Mouse (Mus musculus) midbrain, postnatal 0 days (tissue): ENCODE data around the gene Nelfcd. TPM values are rescaled to one million over a fixed set of nuclear protein-coding genes. Genes with fewer than 3 reads are reported as not detected.

Experiments
- ATAC-seq: fragments of 200-750 bp; cut with Nextera tagmentation; 2 replicates; pipeline ENCODE4 v1.8.0; 2017; ENCODE audit warnings: moderate number of reproducible peaks, mild to moderate bottlenecking, moderate TSS enrichment, moderate library complexity; ENCODE audit not compliant: low FRiP score
- DNase-seq: peaks from one replicate; pipeline ENCODE4 v3.0.0-alpha.2; 2015; ENCODE audit warnings: low spot score
- H3K27ac ChIP-seq: fragments of 300-500 bp; sonication (generic); 2 replicates; pipeline ENCODE4 v1.5.1; 2014; ENCODE audit warnings: low read depth, mild to moderate bottlenecking, low read length, mixed read lengths
- H3K27me3 ChIP-seq: fragments of 300-500 bp; sonication (generic); 2 replicates; pipeline ENCODE4 v1.6.1; 2014; ENCODE audit warnings: low read length, control low read depth, mixed read lengths; ENCODE audit not compliant: insufficient read depth
- H3K36me3 ChIP-seq: fragments of 300-500 bp; sonication (generic); 2 replicates; pipeline ENCODE4 v1.6.1; 2014; ENCODE audit warnings: low read length, control low read depth, mixed read lengths; ENCODE audit not compliant: insufficient read depth
- H3K4me1 ChIP-seq: fragments of 300-500 bp; sonication (generic); 2 replicates; pipeline ENCODE4 v1.6.1; 2014; ENCODE audit warnings: mild to moderate bottlenecking, control low read depth, antibody characterized with exemption, low read length, mixed read lengths; ENCODE audit not compliant: insufficient read depth
- H3K4me2 ChIP-seq: fragments of 300-500 bp; sonication (generic); 2 replicates; pipeline ENCODE4 v1.6.1; 2014; ENCODE audit warnings: low read depth, mild to moderate bottlenecking, low read length, mixed read lengths; ENCODE audit not compliant: poor library complexity, severe bottlenecking
- H3K4me3 ChIP-seq: fragments of 300-500 bp; sonication (generic); 2 replicates; pipeline ENCODE4 v1.5.1; 2014; ENCODE audit warnings: low read depth, mild to moderate bottlenecking, low read length, moderate library complexity
- H3K9ac ChIP-seq: fragments of 300-500 bp; sonication (generic); replicated peaks from 2 replicates; pipeline ENCODE4 v1.6.1; 2014; ENCODE audit warnings: mild to moderate bottlenecking, low read length, moderate library complexity, mixed read lengths; ENCODE audit not compliant: poor library complexity, severe bottlenecking
- H3K9me3 ChIP-seq: fragments of 300-500 bp; sonication (generic); 2 replicates; pipeline ENCODE4 v1.6.1; 2016; ENCODE audit warnings: low read length, control low read depth
- CTCF ChIP-seq: IDR thresholded peaks from 2 replicates; pipeline ENCODE4 v1.5.1; 2016; ENCODE audit warnings: antibody characterized with exemption, mild to moderate bottlenecking
- WGBS: fragments of 180-500 bp; shearing (Covaris S2); extraction: QIAGEN DNeasy Blood & Tissue Kit; methylation state at CpG from one replicate; pipeline ENCODE4 v1.1.7; 2014; 5-methylcytosine and 5-hydroxymethylcytosine counted together
- polyA plus RNA-seq: library from polyadenylated mRNA; unstranded; fragments of >200 nt; fragmentation: Nextera tagmentation; extraction: Ambion mirVana; gene quantifications from 2 replicates; pipeline ENCODE4 v1.2.1, GENCODE M21; 2015
- total RNA-seq: library from RNA; depleted of rRNA; stranded (reverse); fragments of >200 nt; gene quantifications from 2 replicates; pipeline ENCODE4 v1.2.3, GENCODE M21; 2014; rRNA removed

The Nelfcd gene
- 42.7 and 52.3 TPM in 2 replicates for total RNA-seq
- polyA plus RNA-seq, result 95.7 and 96.9 TPM in 2 replicates

DNA sequence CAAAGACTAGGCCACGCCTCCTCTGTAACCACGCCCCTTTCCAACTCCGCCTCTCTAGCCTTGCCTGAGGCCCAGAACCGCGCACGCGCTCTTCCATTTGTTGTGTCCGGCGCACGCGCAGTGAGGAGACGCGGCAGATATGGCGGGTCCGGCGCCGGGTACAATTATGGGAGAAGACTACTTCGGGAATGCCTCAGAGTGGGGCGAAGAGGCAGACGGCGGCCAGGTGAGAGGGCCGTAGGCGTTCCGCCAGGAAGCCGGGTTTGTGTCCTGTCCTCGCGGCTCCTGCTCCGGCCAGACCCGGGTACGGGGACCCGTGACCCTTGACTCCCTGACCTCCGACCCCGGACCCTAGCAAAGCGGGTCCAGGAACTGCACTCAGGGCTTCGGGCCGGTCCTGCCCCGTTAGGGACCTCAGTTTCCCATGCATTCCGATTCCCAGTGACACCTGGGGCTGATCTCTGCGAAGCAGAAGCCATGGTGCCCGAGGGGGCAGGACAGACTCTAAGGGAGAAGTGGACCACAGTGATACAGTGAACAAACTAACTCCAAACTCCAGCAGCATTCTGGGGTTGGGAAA is at the start of gene Nelfcd:
Nelfcd (plus strand) TSS at position 74 of the 580 bp plus-strand sequence.
- DNase-seq, result peak; percentile 97
- peak within 1 kb of the TSS; percentile 91 for H3K4me2 ChIP-seq
- no peaks in the 10 kb centered on the region for H3K27me3 ChIP-seq
- H3K9me3 ChIP-seq, result no peaks in the 10 kb centered on the region
- no peaks in the 10 kb centered on the region for H3K36me3 ChIP-seq
- ATAC-seq, result peak; percentile 94
- WGBS, result under 1% methylated on average over 40 of the region's 40 CpGs
- no peak within 1 kb of the TSS; the same call in 1 of the 2 replicates for H3K27ac ChIP-seq
- peak within 1 kb of the TSS; percentile 53 for H3K4me3 ChIP-seq
- no peak for TF ChIP-seq CTCF
- peaks cover 8% of the 10 kb centered on the region; the same call in 1 of the 2 replicates for H3K4me1 ChIP-seq
- H3K9ac ChIP-seq, result peak within 1 kb of the TSS; percentile 54

DNA sequence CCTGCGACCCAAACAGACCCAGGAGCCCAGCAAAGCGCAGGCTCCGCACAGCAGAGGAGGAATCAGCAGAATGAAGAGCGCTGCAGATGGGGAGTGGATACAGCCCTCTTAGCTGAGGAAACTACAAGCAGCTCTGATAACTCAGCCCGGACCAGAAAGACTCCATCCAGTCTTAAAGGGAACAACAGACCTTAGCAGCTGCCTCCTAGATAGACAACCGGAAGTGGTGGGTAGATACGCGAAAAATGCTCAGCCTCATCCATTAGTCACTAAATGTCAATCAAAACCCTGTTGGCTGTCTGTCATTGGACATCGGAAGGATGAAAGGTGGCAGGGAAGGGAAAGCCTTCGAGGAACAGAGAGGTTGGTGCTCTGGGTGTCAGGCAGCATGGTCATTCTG is 49.0 kb upstream of the Nelfcd start:
- no peak overlapping the region for H3K4me2 ChIP-seq
- H3K4me1 ChIP-seq, result no peaks in the 10 kb centered on the region
- no peak for ATAC-seq
- no peak overlapping the region for H3K27ac ChIP-seq
- DNase-seq, result no peak
- no peak overlapping the region for H3K4me3 ChIP-seq
- no peak overlapping the region for H3K9ac ChIP-seq
- 87% methylated on average over 10 of the region's 10 CpGs for WGBS
- H3K9me3 ChIP-seq, result no peaks in the 10 kb centered on the region
- H3K27me3 ChIP-seq, result no peaks in the 10 kb centered on the region
- TF ChIP-seq CTCF, result no peak
- no peaks in the 10 kb centered on the region for H3K36me3 ChIP-seq

GRCm38 (mm10) chr2:174381021-174381420 is 34.6 kb upstream of the Nelfcd start:
- no peak overlapping the region for H3K4me3 ChIP-seq
- no peaks in the 10 kb centered on the region for H3K36me3 ChIP-seq
- H3K9me3 ChIP-seq, result no peaks in the 10 kb centered on the region
- WGBS, result 91% methylated on average over 9 of the region's 9 CpGs
- no peak overlapping the region for H3K9ac ChIP-seq
- H3K27ac ChIP-seq, result no peak overlapping the region
- DNase-seq (no peak), ATAC-seq (no peak)
- TF ChIP-seq CTCF, result no peak
- H3K27me3 ChIP-seq, result no peaks in the 10 kb centered on the region
- H3K4me1 ChIP-seq, result no peaks in the 10 kb centered on the region
- no peak overlapping the region for H3K4me2 ChIP-seq

DNA sequence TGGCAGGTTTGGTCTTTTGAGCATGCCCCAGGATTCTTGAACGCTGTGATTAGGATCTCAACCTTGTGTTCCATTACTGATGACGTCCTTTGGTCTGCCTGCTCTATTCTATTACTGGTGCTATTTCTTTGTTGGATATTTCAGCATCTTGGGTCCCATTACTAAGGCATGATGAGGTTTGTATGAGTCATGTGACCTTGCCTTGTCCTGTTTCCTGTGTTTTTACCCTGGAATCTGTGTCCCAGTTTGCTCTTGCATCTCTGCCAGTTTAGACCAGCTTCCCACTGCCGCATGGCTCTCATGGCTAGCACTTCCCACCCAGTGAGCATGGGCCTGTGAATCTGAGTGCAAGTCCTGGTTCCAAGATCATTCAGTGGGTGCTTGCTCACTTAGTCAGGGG is 23.7 kb upstream of the Nelfcd start:
- no peak for TF ChIP-seq CTCF
- DNase-seq (no peak), ATAC-seq (no peak)
- Histone ChIP-seq H3K27ac (no peak overlapping the region), H3K9me3 (peaks cover 4% of the 10 kb centered on the region; the same call in 1 of the 2 replicates), H3K27me3 (no peaks in the 10 kb centered on the region), H3K9ac (no peak overlapping the region), H3K36me3 (no peaks in the 10 kb centered on the region), H3K4me3 (no peak overlapping the region), H3K4me1 (no peaks in the 10 kb centered on the region), H3K4me2 (no peak overlapping the region)
- WGBS, result 94% methylated on average over 3 of the region's 3 CpGs

GRCm38 (mm10) chr2:174392554-174392953 is 23.1 kb upstream of the Nelfcd start:
- Histone ChIP-seq H3K4me2 (no peak overlapping the region), H3K27ac (no peak overlapping the region), H3K4me1 (no peaks in the 10 kb centered on the region), H3K4me3 (no peak overlapping the region), H3K36me3 (no peaks in the 10 kb centered on the region), H3K9me3 (peaks cover 4% of the 10 kb centered on the region; the same call in 1 of the 2 replicates), H3K27me3 (no peaks in the 10 kb centered on the region), H3K9ac (no peak overlapping the region)
- 54% methylated on average over 9 of the region's 9 CpGs for WGBS
- DNase-seq (no peak), ATAC-seq (no peak)
- no peak for TF ChIP-seq CTCF

- H3K36me3 ChIP-seq, result no peaks in the 10 kb centered on the region
- no peaks in the 10 kb centered on the region for H3K4me1 ChIP-seq
- 85% methylated on average over 5 of the region's 5 CpGs for WGBS
- DNase-seq (no peak), ATAC-seq (no peak)
- H3K27me3 ChIP-seq, result no peaks in the 10 kb centered on the region
- no peak overlapping the region for H3K4me2 ChIP-seq
- no peak overlapping the region for H3K27ac ChIP-seq
- peaks cover 4% of the 10 kb centered on the region; the same call in 1 of the 2 replicates for H3K9me3 ChIP-seq
- no peak overlapping the region for H3K9ac ChIP-seq
- TF ChIP-seq CTCF, result no peak
- no peak overlapping the region for H3K4me3 ChIP-seq
These were observed 22.2 kb upstream of the Nelfcd start for GRCm38 (mm10) chr2:174393383-174393782.
